In the genomic region with DNA sequence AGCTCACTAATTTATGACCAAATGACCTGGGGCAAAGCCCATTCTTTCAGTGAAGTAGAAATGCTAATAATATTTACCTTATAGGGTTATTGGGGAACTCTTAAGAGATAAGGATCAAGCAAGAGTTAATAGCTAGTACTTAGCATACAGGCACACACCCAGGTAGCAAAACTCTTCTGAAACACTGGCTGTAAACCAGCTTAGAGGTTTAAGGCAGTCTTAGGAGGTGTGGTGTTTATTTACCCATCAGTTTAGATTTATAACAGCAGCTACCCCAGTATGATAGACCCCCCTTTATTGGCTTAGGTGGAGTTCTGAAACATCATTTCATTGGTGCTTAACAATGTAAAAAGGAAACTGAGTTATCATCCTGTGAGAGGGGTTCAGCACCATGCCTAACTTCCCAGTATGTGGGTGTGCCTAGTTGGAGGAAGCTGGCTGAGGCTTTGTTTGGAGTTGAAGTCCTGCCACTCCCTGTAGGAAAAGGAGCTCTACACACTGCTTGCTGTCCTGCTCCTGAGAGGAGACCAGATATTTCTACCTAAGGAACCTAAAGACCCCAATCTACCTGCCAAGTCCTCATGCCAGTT, we compare ENCODE assay signal across 14 mouse cellular contexts.
DNase-seq lines count a peak whose midpoint lies in the region; ATAC-seq and TF ChIP-seq lines count a peak whose summit lies in the region.
"Had no signal": no experiment of that assay in that cellular context is flagged by ENCODE, and none has a peak within 500 bp of the region (broad histone marks: within the 10 kb centered on the region; RNA-seq: fewer than 3 reads in every experiment).

No protein-coding gene starts in this region.

- DNase-seq in heart, adult 18-20 months, result peak; percentile 40 to 61
- no peak for DNase-seq in left cerebral cortex, adult 2 months (ENCODE audit: extremely low spot score in 1 of 2, low spot score in 2 of 2)
- DNase-seq in left cerebral cortex, postnatal 10 days (ENCODE audit: extremely low spot score in 1 of 2, low spot score in 2 of 2), result no peak
- peak; percentile 28 for DNase-seq in stomach, postnatal 0 days (ENCODE audit: low spot score)
- no peak for DNase-seq in hindbrain, embryonic 11.5 days (ENCODE audit: low spot score)
- no peak for DNase-seq in retina, postnatal 1 day
- DNase-seq: cerebellum, adult 9-11 months; spleen, adult 18-20 months had no signal

- H3K4me3 ChIP-seq in heart, embryonic 12.5 days, result no peak overlapping the region
- no peak overlapping the region for H3K4me3 ChIP-seq in left cerebral cortex, adult 2 months
- no peak overlapping the region for H3K4me3 ChIP-seq in lung, embryonic 15.5 days
- no peak overlapping the region for H3K4me3 ChIP-seq in stomach, postnatal 0 days (ENCODE audit: low read depth, low read length)
- H3K4me3 ChIP-seq in hindbrain, embryonic 11.5 days (ENCODE audit: low read depth, low read length), result no peak overlapping the region
- H3K4me3 ChIP-seq: forebrain, embryonic 10.5 days; midbrain, embryonic 13.5 days had no signal

- intact Hi-C loops in left cerebral cortex, adult 2 months (cut with DNase I), result no loop called here
- intact Hi-C loops in left cerebral cortex, postnatal 10 days (cut with DNase I), result no loop called here

- peaks cover 52% of the 10 kb centered on the region for H3K4me1 ChIP-seq in heart, embryonic 12.5 days (replicated peaks)
- H3K4me1 ChIP-seq in lung, embryonic 15.5 days, result peaks cover 8% of the 10 kb centered on the region; the same call in 1 of the 2 replicates
- H3K4me1 ChIP-seq in stomach, postnatal 0 days (replicated peaks; ENCODE audit: control insufficient read depth, insufficient read depth), result 0 out of 2 replicates have a peak, but pooled peaks cover 4% of the 10 kb centered on the region
- no peaks in the 10 kb centered on the region for H3K4me1 ChIP-seq in hindbrain, embryonic 11.5 days (replicated peaks; ENCODE audit: control insufficient read depth, insufficient read depth, low read length)
- H3K4me1 ChIP-seq: forebrain, embryonic 10.5 days had no signal

- H3K9ac ChIP-seq in heart, embryonic 12.5 days, result no peak overlapping the region
- H3K9ac ChIP-seq in lung, embryonic 15.5 days, result no peak overlapping the region
- no peak overlapping the region for H3K9ac ChIP-seq in stomach, postnatal 0 days (ENCODE audit: low read length)
- H3K9ac ChIP-seq in hindbrain, embryonic 11.5 days (ENCODE audit: low read depth, low read length), result no peak overlapping the region
- H3K9ac ChIP-seq: midbrain, embryonic 13.5 days had no signal

- H3K27me3 ChIP-seq in heart, embryonic 12.5 days (replicated peaks), result no peaks in the 10 kb centered on the region
- no peaks in the 10 kb centered on the region for H3K27me3 ChIP-seq in lung, embryonic 15.5 days
- H3K27me3 ChIP-seq in stomach, postnatal 0 days (ENCODE audit: control insufficient read depth, insufficient read depth, low read length), result no peaks in the 10 kb centered on the region
- H3K27me3 ChIP-seq in hindbrain, embryonic 11.5 days (ENCODE audit: control insufficient read depth, insufficient read depth, low read length), result no peaks in the 10 kb centered on the region
- H3K27me3 ChIP-seq: midbrain, embryonic 13.5 days had no signal

- no peak for TF ChIP-seq EP300 in stomach, postnatal 0 days (optimal IDR thresholded peaks at IDR 0.05)

- H3K9me3 ChIP-seq in heart, embryonic 12.5 days (replicated peaks), result no peaks in the 10 kb centered on the region
- H3K9me3 ChIP-seq in lung, embryonic 15.5 days, result no peaks in the 10 kb centered on the region
- H3K9me3 ChIP-seq in stomach, postnatal 0 days (ENCODE audit: control insufficient read depth, low read length), result no peaks in the 10 kb centered on the region
- no peaks in the 10 kb centered on the region for H3K9me3 ChIP-seq in hindbrain, embryonic 11.5 days (ENCODE audit: control insufficient read depth, low read length)
- H3K9me3 ChIP-seq: forebrain, embryonic 10.5 days; G1E; midbrain, embryonic 13.5 days had no signal

- H3K27ac ChIP-seq in heart, embryonic 12.5 days (ENCODE audit: poor library complexity, severe bottlenecking), result no peak overlapping the region
- H3K27ac ChIP-seq in left cerebral cortex, adult 2 months, result peak overlapping the region; percentile 57; the same call in 1 of the 2 replicates
- H3K27ac ChIP-seq in lung, embryonic 15.5 days, result no peak overlapping the region
- H3K27ac ChIP-seq in stomach, postnatal 0 days (replicated peaks), result peak overlapping the region; percentile 35
- H3K27ac ChIP-seq in hindbrain, embryonic 11.5 days (ENCODE audit: low read depth, low read length), result no peak overlapping the region
- H3K27ac ChIP-seq: forebrain, embryonic 10.5 days; hindbrain, postnatal 0 days; midbrain, embryonic 13.5 days had no signal

- no peak for ATAC-seq in heart, embryonic 12.5 days (ENCODE audit: insufficient number of reproducible peaks, low FRiP score)
- peak; percentile 5; the same call in 1 of the 2 replicates for ATAC-seq in lung, embryonic 15.5 days (ENCODE audit: borderline replicate concordance, extremely low read depth, low FRiP score, low TSS enrichment)
- peak; percentile 68; the same call in 1 of the 2 replicates for ATAC-seq in stomach, postnatal 0 days (ENCODE audit: low FRiP score, low TSS enrichment)
- ATAC-seq in hindbrain, embryonic 11.5 days (ENCODE audit: low FRiP score), result no peak
- ATAC-seq: hindbrain, postnatal 0 days; midbrain, embryonic 13.5 days had no signal

- no peaks in the 10 kb centered on the region for H3K36me3 ChIP-seq in heart, embryonic 12.5 days
- H3K36me3 ChIP-seq in lung, embryonic 15.5 days, result no peaks in the 10 kb centered on the region
- H3K36me3 ChIP-seq in stomach, postnatal 0 days (ENCODE audit: control insufficient read depth, insufficient read depth, low read length), result no peaks in the 10 kb centered on the region
- no peaks in the 10 kb centered on the region for H3K36me3 ChIP-seq in hindbrain, embryonic 11.5 days (ENCODE audit: control insufficient read depth, insufficient read depth, low read length)
- H3K36me3 ChIP-seq: G1E; midbrain, embryonic 13.5 days had no signal

- TF ChIP-seq CTCF in left cerebral cortex, adult 2 months (IDR thresholded peaks at IDR 0.05), result no peak
- no peak for TF ChIP-seq CTCF in stomach, postnatal 0 days (IDR thresholded peaks at IDR 0.05; ENCODE audit: low read depth)

- no peak overlapping the region for H3K4me2 ChIP-seq in heart, embryonic 12.5 days
- no peak overlapping the region for H3K4me2 ChIP-seq in lung, embryonic 15.5 days
- H3K4me2 ChIP-seq in stomach, postnatal 0 days (replicated peaks; ENCODE audit: low read depth), result no peak overlapping the region
- no peak overlapping the region for H3K4me2 ChIP-seq in hindbrain, embryonic 11.5 days (replicated peaks; ENCODE audit: low read depth, low read length)
- H3K4me2 ChIP-seq: midbrain, embryonic 13.5 days had no signal

Comparison
In these comparisons a context has a peak if more than half of its experiments do, and no peak if none do; other contexts are left out.
1. DNase-seq: peak in heart, adult 18-20 months (2 of 2) and stomach, postnatal 0 days (single experiment); none in left cerebral cortex, adult 2 months (0 of 2), left cerebral cortex, postnatal 10 days (0 of 2), hindbrain, embryonic 11.5 days (single experiment) and retina, postnatal 1 day (single experiment).
2. ATAC-seq: peak in lung, embryonic 15.5 days (single experiment) and stomach, postnatal 0 days (single experiment); none in heart, embryonic 12.5 days (single experiment) and hindbrain, embryonic 11.5 days (single experiment).
3. H3K27ac ChIP-seq: peak in left cerebral cortex, adult 2 months (single experiment) and stomach, postnatal 0 days (single experiment); none in heart, embryonic 12.5 days (single experiment), lung, embryonic 15.5 days (single experiment) and hindbrain, embryonic 11.5 days (single experiment).